Mouse (Mus musculus) gastrocnemius, postnatal 25 days (tissue): ENCODE data around the gene BC005561. TPM values are rescaled to one million over a fixed set of nuclear protein-coding genes. Genes with fewer than 3 reads are reported as not detected.

Experiments used
- total RNA-seq, 2 experiments: library from RNA; stranded (reverse); gene quantifications; 1 replicate in 1 of 2; 2 replicates in 1 of 2; pipeline ENCODE4 v1.2.3; 2021

The BC005561 gene
- total RNA-seq, 2 experiments from 2014 or later = 3.7 to 4.7 TPM

Other genes with a start within 250 kb of the BC005561 start
- gene Ibsp, start 209.2 kb upstream of the BC005561 start, total RNA-seq = not detected
- not detected for gene Mepe, start 183.0 kb upstream of the BC005561 start, total RNA-seq
- gene Spp1, start 73.2 kb upstream of the BC005561 start, total RNA-seq = 1 to 10 TPM; 2.6 to 3.3 TPM
- 10 to 100 TPM; 11.8 to 13.4 TPM for gene Pkd2, start 48.9 kb upstream of the BC005561 start, total RNA-seq